In genomic region chr5:113620999-113621398, GRCm38 (mm10) we compare ENCODE assay signal across 27 mouse cellular contexts. TPM values are rescaled to one million over a fixed set of nuclear protein-coding genes. Genes with fewer than 3 reads are reported as not detected.
A peak's percentile ranks its signal among the peaks of the same experiment; 100 is the strongest.
DNase-seq lines count a peak whose midpoint lies in the region; ATAC-seq and TF ChIP-seq lines count a peak whose summit lies in the region.
"Had no signal": no experiment of that assay in that cellular context is flagged by ENCODE, and none has a peak within 500 bp of the region (broad histone marks: within the 10 kb centered on the region; RNA-seq: fewer than 3 reads in every experiment).

No protein-coding gene starts in this region.

- H3K36me3 ChIP-seq in ES-Bruce4 (ENCODE audit: control insufficient read depth, insufficient read depth, low read length, poor library complexity, severe bottlenecking) = no peaks in the 10 kb centered on the region
- H3K36me3 ChIP-seq: forebrain, embryonic 12.5 days; heart, embryonic 10.5 days; hindbrain, embryonic 12.5 days; liver, embryonic 13.5 days had no signal

- peak; percentile 51 to 77 for ATAC-seq in hematopoietic stem cell, adult 5-6 weeks (replicated peaks in 1 of 2; ENCODE audit: insufficient read depth in 1 of 2, low FRiP score in 2 of 2, low TSS enrichment in 1 of 2, low read depth in 1 of 2, poor library complexity in 2 of 2, severe bottlenecking in 2 of 2)
- no peak for ATAC-seq in megakaryocyte-erythroid progenitor cell, adult 5-6 weeks (replicated peaks; ENCODE audit: low FRiP score, low TSS enrichment, poor library complexity, severe bottlenecking)

- 0 out of 2 replicates have a peak, but pooled peaks cover 8% of the 10 kb centered on the region for H3K9me3 ChIP-seq in ES-Bruce4 (replicated peaks; ENCODE audit: control insufficient read depth, insufficient read depth, low read length, poor library complexity, severe bottlenecking)
- H3K9me3 ChIP-seq: forebrain, embryonic 12.5 days; heart, embryonic 10.5 days; hindbrain, embryonic 12.5 days; liver, embryonic 13.5 days had no signal

- H3K27me3 ChIP-seq in ES-Bruce4 (ENCODE audit: control insufficient read depth, insufficient read depth, low read length, poor library complexity, severe bottlenecking) = no peaks in the 10 kb centered on the region
- H3K27me3 ChIP-seq: forebrain, embryonic 12.5 days; hindbrain, embryonic 12.5 days; liver, embryonic 13.5 days had no signal

- H3K4me3 ChIP-seq in ES-Bruce4 (ENCODE audit: low read depth, low read length) = no peak overlapping the region
- H3K4me3 ChIP-seq: forebrain, embryonic 12.5 days; heart, embryonic 10.5 days; hindbrain, embryonic 12.5 days; left cerebral cortex, adult 2 months; liver, embryonic 13.5 days; myocyte had no signal

- intact Hi-C loops in heart, postnatal 25 days (cut with DNase I) = no loop called here

- no peak for TF ChIP-seq EP300 in ES-Bruce4 (IDR thresholded peaks at IDR 0.05; ENCODE audit: insufficient read depth, low read depth, low read length)

- no peak for TF ChIP-seq CTCF in ES-Bruce4 (IDR thresholded peaks at IDR 0.05; ENCODE audit: low read depth, low read length)

- peak; percentile 91 for DNase-seq in heart, adult 11 months
- DNase-seq in heart, postnatal 25 days (ENCODE audit: low spot score) = no peak
- DNase-seq in natural killer cell, adult 2 months (ENCODE audit: low spot score in 2 of 2) = peak; percentile 56 to 75
- no peak for DNase-seq in thymus, adult 18-20 months
- no peak for DNase-seq in right cerebral cortex, adult 18-20 months
- DNase-seq: adrenal gland, postnatal 36 days; cerebellum, adult 2 months; cerebellum, postnatal 36 days; gastrocnemius, postnatal 36 days; kidney, adult 9 months; kidney, postnatal 25 days; layer of hippocampus, adult 9-11 months; liver, embryonic 13.5 days; lung, embryonic 14.5 days; lung, postnatal 4 days; midbrain, embryonic 14.5 days; right cerebral cortex, postnatal 4 days; thymus, postnatal 4 days had no signal

- H3K4me1 ChIP-seq in ES-Bruce4 (ENCODE audit: control insufficient read depth, insufficient read depth, low read length) = peaks cover 12% of the 10 kb centered on the region
- H3K4me1 ChIP-seq: liver, embryonic 13.5 days had no signal

- no peak for TF ChIP-seq POLR2A in ES-Bruce4 (IDR thresholded peaks at IDR 0.05; ENCODE audit: insufficient read depth, low read length)

- H3K9ac ChIP-seq in ES-Bruce4 (ENCODE audit: low read depth, poor library complexity, severe bottlenecking) = 0 out of 2 replicates have a peak overlapping the region, but pooled peaks have one; percentile 28
- H3K9ac ChIP-seq: forebrain, embryonic 12.5 days; hindbrain, embryonic 12.5 days; liver, embryonic 13.5 days; lung, embryonic 14.5 days had no signal

- H3K27ac ChIP-seq in ES-Bruce4 (ENCODE audit: insufficient read depth, low read length) = no peak overlapping the region
- H3K27ac ChIP-seq: forebrain, embryonic 12.5 days; heart, embryonic 10.5 days; hindbrain, embryonic 12.5 days; left cerebral cortex, adult 2 months; liver, embryonic 13.5 days had no signal

RNA-seq across cellular contexts. Expression of gene Cmklr1, which starts 29.2 kb away (rescaled TPM):
- 10 to 100 TPM; 23.6 to 29.9 TPM for total RNA-seq in heart, postnatal 25 days (2021)
- polyA plus RNA-seq in ES-Bruce4 (2011; ENCODE audit: insufficient read depth, insufficient read length, low read depth, missing spikeins) = 1.8 and 2.1 TPM in 2 replicates
- not detected in 2 replicates for total RNA-seq in hematopoietic stem cell, adult 5-6 weeks (2017)
- total RNA-seq in megakaryocyte-erythroid progenitor cell, adult 5-6 weeks (2014; fragmentation: Nextera tagmentation) = 0.48 and 2.2 TPM in 2 replicates
- 0.23 TPM in 1 of 2 replicates, not detected in the other for total RNA-seq in megakaryocyte-erythroid progenitor cell, adult 5-6 weeks (2017)
- total RNA-seq: MEL had no signal

Comparison
In these comparisons a context has a peak if more than half of its experiments do, and no peak if none do; other contexts are left out.
1. DNase-seq: peak in heart, adult 11 months (single experiment) and natural killer cell, adult 2 months (2 of 2); none in heart, postnatal 25 days (single experiment), thymus, adult 18-20 months (0 of 2) and right cerebral cortex, adult 18-20 months (single experiment).
2. RNA of gene Cmklr1, which starts 29.2 kb away (total RNA-seq): 23.6 to 29.9 TPM in heart, postnatal 25 days; 0.23 to 2.2 TPM in megakaryocyte-erythroid progenitor cell, adult 5-6 weeks and not detected in hematopoietic stem cell, adult 5-6 weeks; every median in the first group is over 4 times any median in the second.